Mouse (Mus musculus) lung, adult 2 months (tissue): ENCODE measurements around the gene Rnasek. TPM values are rescaled to one million over a fixed set of nuclear protein-coding genes. Genes with fewer than 3 reads are reported as not detected.

Experiments used
- DNase-seq: peaks from one replicate; pipeline ENCODE4 v3.0.0; 2022
- H3K4me1 ChIP-seq: fragments of 200-500 bp; 2 replicates; pipeline ENCODE4 v1.6.1; 2011; ENCODE audit warnings: low read length; ENCODE audit not compliant: control insufficient read depth, insufficient read depth
- H3K4me3 ChIP-seq: fragments of 200-500 bp; replicated peaks from 2 replicates; pipeline ENCODE3; 2011; ENCODE audit warnings: low read depth, mild to moderate bottlenecking, control low read depth, low read length; ENCODE audit errors: extremely low read depth
- CTCF ChIP-seq: fragments of 200-500 bp; IDR thresholded peaks from 2 replicates; pipeline ENCODE4 v1.5.1; 2011; ENCODE audit warnings: mild to moderate bottlenecking, low read length, control low read depth; ENCODE audit not compliant: insufficient read depth
- POLR2A ChIP-seq: fragments of 200-500 bp; IDR thresholded peaks from 2 replicates; pipeline ENCODE4 v1.6.1; 2011; ENCODE audit warnings: low read depth, mild to moderate bottlenecking, control low read depth, low read length, borderline replicate concordance; ENCODE audit errors: extremely low read depth
- WGBS: fragments of 180-500 bp; shearing (Covaris S2); methylation state at CpG from one replicate; pipeline ENCODE4 v1.1.7; 2018; 5-methylcytosine and 5-hydroxymethylcytosine counted together
- polyA plus RNA-seq: library from polyadenylated mRNA; depleted of rRNA; stranded (reverse); fragments of >200 nt; gene quantifications from 2 replicates; pipeline ENCODE4 v1.2.3, GENCODE M21; 2012

Gene Rnasek
- polyA plus RNA-seq, 1 experiment = 143 TPM

GRCm38 (mm10) chr11:70219873-70220272 is 19.8 kb downstream of the Rnasek start:
- no peak for DNase-seq
- TF ChIP-seq CTCF (no peak), POLR2A (no peak)
- 77% methylated on average over 7 of the region's 7 CpGs for WGBS
- H3K4me1 ChIP-seq = peaks cover 7% of the 10 kb centered on the region
- H3K4me3 ChIP-seq = peak overlapping the region; percentile 77

GRCm38 (mm10) chr11:70218741-70219470 is 20.7 kb downstream of the Rnasek start:
- H3K4me1 ChIP-seq = peaks cover 10% of the 10 kb centered on the region
- 96% methylated on average over 15 of the region's 15 CpGs for WGBS
- TF ChIP-seq CTCF = no peak
- TF ChIP-seq POLR2A = no peak
- no peak overlapping the region for H3K4me3 ChIP-seq
- no peak for DNase-seq

GRCm38 (mm10) chr11:70218039-70218438 is 21.6 kb downstream of the Rnasek start:
- no peak for DNase-seq
- WGBS = 77% methylated on average over 4 of the region's 4 CpGs

GRCm38 (mm10) chr11:70216103-70216502 is 23.5 kb downstream of the Rnasek start:
- 71% methylated on average over 3 of the region's 3 CpGs for WGBS
- no peak for DNase-seq
- TF ChIP-seq POLR2A = no peak
- TF ChIP-seq CTCF = no peak
- Histone ChIP-seq H3K4me1 (peaks cover 8% of the 10 kb centered on the region), H3K4me3 (no peak overlapping the region)

More at GRCm38 (mm10) chr11:70218039-70218438, 21.6 kb downstream of the Rnasek start:
- Histone ChIP-seq H3K4me1 (peaks cover 8% of the 10 kb centered on the region), H3K4me3 (no peak overlapping the region)
- TF ChIP-seq CTCF = no peak
- no peak for TF ChIP-seq POLR2A

- TF ChIP-seq POLR2A (no peak), CTCF (no peak)
- WGBS = 36% methylated on average over 22 of the region's 22 CpGs
- H3K4me3 ChIP-seq = no peak overlapping the region
- peaks cover 7% of the 10 kb centered on the region for H3K4me1 ChIP-seq
- no peak for DNase-seq
Measured at GRCm38 (mm10) chr11:70215301-70215700, 24.3 kb downstream of the Rnasek start.

- TF ChIP-seq POLR2A (no peak), CTCF (no peak)
- WGBS = 25% methylated on average over 18 of the region's 18 CpGs
- H3K4me1 ChIP-seq = peaks cover 4% of the 10 kb centered on the region; the same call in 1 of the 2 replicates
- H3K4me3 ChIP-seq = no peak overlapping the region
- DNase-seq = no peak
Measured at GRCm38 (mm10) chr11:70214856-70215209, 24.8 kb downstream of the Rnasek start.

- TF ChIP-seq CTCF (no peak), POLR2A (0 out of 2 replicates have a peak, but pooled peaks have one; percentile 3)
- 3% methylated on average over 46 of the region's 46 CpGs for WGBS
- peak overlapping the region; percentile 31 for H3K4me3 ChIP-seq
- peaks cover 4% of the 10 kb centered on the region; the same call in 1 of the 2 replicates for H3K4me1 ChIP-seq
- DNase-seq = no peak
Measured at GRCm38 (mm10) chr11:70214191-70214855, 25.3 kb downstream of the Rnasek start.

GRCm38 (mm10) chr11:70213736-70214135 is 25.9 kb downstream of the Rnasek start:
- Histone ChIP-seq H3K4me1 (peaks cover 6% of the 10 kb centered on the region; the same call in 1 of the 2 replicates), H3K4me3 (peak overlapping the region; percentile 31)
- no peak for DNase-seq
- WGBS = 12% methylated on average over 26 of the region's 26 CpGs
- TF ChIP-seq POLR2A (0 out of 2 replicates have a peak, but pooled peaks have one; percentile 17), CTCF (no peak)

- peaks cover 8% of the 10 kb centered on the region; the same call in 1 of the 2 replicates for H3K4me1 ChIP-seq
- 7% methylated on average over 9 of the region's 9 CpGs for WGBS
- TF ChIP-seq POLR2A (0 out of 2 replicates have a peak, but pooled peaks have one; percentile 0), CTCF (peak; percentile 56)
- H3K4me3 ChIP-seq = no peak overlapping the region
- DNase-seq = peak; percentile 66
Measured at GRCm38 (mm10) chr11:70212896-70213295, 26.7 kb downstream of the Rnasek start.
